Mouse (Mus musculus) CD4-positive, CD25-positive, alpha-beta regulatory T cell, adult 4 months (primary cell): ENCODE results near the gene Tyw1. TPM values are rescaled to one million over a fixed set of nuclear protein-coding genes. Genes with fewer than 3 reads are reported as not detected.

Experiments
- polyA plus RNA-seq, 2 experiments: library from polyadenylated mRNA; unstranded; fragments of 100-300 nt; shearing (Covaris generic); gene quantifications; one replicate each; pipeline ENCODE4 v1.2.1; 2017

Tyw1 gene
- polyA plus RNA-seq, 2 experiments from 2014 or later = 22.1 to 44.6 TPM

Other genes with a start within 250 kb of the Tyw1 start
- gene Asl, start 226.4 kb upstream of the Tyw1 start, polyA plus RNA-seq = 100 to 1,000 TPM; 102 to 103 TPM
- 10 to 100 TPM; 60.0 to 75.7 TPM for gene Crcp, start 226.3 kb upstream of the Tyw1 start, polyA plus RNA-seq
- 1 to 10 TPM; 1.8 to 3.6 TPM for gene Tpst1, start 182.3 kb upstream of the Tyw1 start, polyA plus RNA-seq
- gene Kctd7, start 110.8 kb upstream of the Tyw1 start, polyA plus RNA-seq = 1 to 10 TPM; 2.2 to 2.8 TPM
- 10 to 100 TPM; 32.1 to 43.4 TPM for gene Rabgef1, start 83.8 kb upstream of the Tyw1 start, polyA plus RNA-seq
- gene Tmem248, start 38.5 kb upstream of the Tyw1 start, polyA plus RNA-seq = 10 to 100 TPM; 10.7 to 15.0 TPM
- 100 to 1,000 TPM; 124 to 164 TPM for gene Sbds, start 89 bp upstream of the Tyw1 start, polyA plus RNA-seq
- not detected for gene Caln1, start 113.8 kb downstream of the Tyw1 start, polyA plus RNA-seq
- gene A330070K13Rik, start 129.0 kb downstream of the Tyw1 start, polyA plus RNA-seq = not detected